Mouse (Mus musculus) hematopoietic multipotent progenitor cell, adult 10-12 weeks (in vitro differentiated cells): Measurements from ENCODE around the gene Slc35b2. TPM values are rescaled to one million over a fixed set of nuclear protein-coding genes. Genes with fewer than 3 reads are reported as not detected.

Experiments
- polyA plus RNA-seq: library from polyadenylated mRNA; stranded (reverse); fragments of >175 nt; gene quantifications from 2 replicates; pipeline ENCODE4 v1.2.3, GENCODE M21; 2012; ENCODE audit warnings: low replicate concordance

The Slc35b2 gene
- 25.5 and 43.0 TPM in 2 replicates for polyA plus RNA-seq

DNA sequence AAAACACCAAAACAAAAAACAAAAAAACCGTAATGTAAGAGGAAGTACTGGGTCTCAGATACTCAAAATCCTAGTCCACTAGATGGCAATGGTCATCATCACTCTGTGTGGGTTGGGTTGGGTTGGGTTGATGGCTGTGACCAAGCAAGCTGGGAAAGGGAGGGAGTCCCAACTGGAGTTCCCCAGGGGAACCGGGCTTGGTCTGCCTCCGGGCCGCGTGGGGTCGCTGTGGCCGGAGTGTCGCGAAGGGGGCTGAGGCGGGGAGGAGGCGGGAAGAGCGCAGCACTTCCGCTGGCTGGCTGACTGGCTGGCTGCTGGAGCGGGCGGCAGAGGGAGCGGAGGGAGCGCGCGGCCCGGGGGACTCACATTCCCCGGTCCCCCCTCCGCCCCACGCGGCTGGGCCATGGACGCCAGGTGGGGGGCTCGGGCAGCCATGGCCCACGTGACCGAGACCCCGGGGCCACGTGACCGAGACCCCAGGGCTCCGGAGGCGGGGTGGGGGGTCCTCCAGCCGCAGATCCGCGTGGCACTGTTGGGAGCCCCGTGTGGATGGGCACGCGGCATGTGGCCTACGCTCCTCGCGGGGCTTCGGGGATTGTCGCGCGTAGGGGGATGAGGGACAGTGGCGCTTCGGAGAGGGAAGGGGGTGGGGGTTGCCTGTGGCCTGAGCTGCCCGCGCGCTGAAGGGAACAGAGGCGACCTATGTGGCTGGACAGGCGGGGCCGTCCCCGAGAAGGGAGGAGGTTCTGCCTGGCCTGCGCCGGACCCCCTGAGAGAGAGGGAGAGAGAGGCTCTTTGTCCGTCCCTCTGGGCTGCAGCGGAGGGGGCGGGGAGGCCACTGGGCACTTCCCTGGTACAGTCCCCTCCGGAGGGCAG is at the start of gene Slc35b2:
TSS of gene Slc35b2 (plus strand) at position 220 of the 876 bp plus-strand sequence.

DNA sequence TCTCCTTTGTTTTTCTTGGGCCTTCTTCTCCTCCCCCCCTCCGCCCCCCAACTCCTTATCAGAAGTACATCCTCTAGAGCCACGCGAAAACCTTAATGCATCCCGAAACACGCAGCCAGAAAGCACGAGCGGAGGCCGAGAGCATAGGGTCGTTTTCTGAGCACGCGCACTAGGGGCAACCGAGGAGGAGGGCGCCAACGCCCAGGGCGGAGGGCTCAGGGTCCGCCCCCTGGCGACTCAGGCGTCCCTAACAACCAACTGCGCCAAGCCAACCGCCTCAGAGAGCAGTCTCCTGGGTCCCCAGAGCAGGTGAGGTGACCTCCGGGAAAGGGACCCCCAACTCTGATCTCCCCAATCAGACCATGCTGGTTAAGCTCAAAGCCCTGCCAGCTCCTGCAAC is 40.4 kb upstream of the Slc35b2 start, which contains the start of gene Tcte1:
TSS of gene Tcte1 (plus strand) at position 172 of the 400 bp plus-strand sequence.

DNA sequence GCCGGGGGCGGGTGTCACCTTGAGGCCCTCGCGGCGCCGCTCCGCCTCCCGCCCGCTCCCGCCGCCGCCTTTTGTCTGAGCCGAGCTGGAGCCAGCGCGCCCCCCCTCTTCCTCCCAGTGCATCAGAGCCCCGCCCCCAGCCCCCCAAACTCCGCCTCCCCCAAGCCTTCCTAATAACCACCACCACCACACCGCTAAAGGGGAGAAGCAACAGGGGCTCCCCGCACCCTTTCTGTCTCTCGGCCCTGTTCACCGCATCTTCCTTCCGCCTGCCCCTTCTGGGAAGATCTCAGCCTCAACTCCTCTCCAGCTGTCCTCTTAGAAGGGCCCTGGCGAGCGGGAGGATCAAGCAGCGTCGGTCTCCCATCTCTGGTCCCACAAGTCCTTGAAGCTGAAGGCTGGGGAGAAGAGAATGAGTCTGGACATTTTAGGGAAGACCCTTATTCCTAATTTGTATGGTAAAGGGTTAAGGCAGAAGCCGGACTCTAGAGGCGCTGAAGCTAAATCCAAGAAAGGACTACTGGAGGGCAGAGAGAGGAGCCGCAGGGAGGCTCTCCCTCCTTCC is 14.0 kb upstream of the Slc35b2 start, which contains the start of gene Tmem151b:
TSS of gene Tmem151b (minus strand) at position 61 of the 565 bp plus-strand sequence.

DNA sequence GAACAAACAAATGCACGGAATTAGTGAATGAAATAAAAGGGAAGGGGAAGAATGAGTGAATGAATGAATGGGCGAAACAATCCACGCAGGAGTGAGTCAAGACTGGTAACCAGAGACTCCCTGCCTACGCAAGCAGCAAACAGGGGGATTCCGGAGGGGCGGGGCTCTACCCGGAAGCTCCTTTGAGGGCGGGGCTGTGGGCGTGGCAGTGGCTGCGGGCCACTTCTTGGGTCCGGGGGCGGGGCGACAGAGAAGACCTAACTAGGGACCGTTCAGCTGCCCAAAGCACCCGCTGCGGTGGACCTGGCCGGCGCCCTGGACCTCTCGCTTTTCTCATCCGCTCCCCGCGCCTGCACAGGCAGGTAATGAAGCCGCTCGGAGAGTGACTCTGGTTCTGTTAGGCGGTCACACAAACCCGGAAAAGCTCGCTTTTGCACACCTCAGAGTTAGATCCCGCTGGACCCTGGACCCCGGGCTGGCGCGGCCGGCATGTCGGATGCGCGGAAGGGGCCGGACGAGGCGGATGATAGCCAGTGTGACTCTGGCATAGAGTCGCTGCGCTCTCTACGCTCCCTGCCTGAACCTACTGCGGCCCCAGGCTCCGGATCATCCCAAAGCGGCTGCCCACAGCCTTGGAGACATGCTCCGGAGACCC is 8.1 kb upstream of the Slc35b2 start, which contains the start of gene Nfkbie:
TSS of gene Nfkbie (plus strand) at position 252 of the 655 bp plus-strand sequence.

DNA sequence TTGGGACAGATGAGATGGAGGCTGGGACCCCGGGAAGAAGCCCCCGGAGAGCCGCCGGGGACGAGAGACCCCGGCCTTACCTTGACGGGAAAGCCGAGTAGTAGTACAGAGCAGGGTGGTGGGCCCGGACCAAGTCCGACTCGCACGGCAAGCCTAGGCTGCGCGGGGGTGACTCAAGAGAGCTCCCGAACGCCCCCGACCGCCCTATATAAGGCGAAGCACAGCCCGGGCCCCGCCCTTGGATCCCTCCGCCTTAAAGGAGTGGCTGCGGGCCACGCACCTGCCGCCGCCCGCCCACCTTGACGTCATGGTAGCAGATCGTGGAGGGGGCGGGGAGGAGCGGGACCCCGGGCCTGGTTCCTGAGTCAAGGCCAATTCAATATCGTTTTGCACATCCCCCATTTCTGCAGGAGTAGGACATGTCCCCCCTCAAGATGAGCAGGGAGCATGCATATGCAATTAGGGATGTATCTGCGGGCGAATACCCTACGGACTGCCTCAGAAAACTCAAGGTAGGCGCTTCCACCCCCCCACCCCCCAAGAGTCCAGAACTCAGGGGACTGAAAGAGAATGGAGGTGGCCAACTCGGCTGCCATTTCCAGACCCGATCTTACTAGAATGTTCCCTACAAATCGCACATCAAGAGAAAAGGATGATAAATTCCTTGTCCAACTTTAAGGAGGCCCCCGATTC is 9.6 kb downstream of the Slc35b2 start, which contains the start of gene Hsp90ab1:
TSS of gene Hsp90ab1 (minus strand) at position 185 of the 693 bp plus-strand sequence.

DNA sequence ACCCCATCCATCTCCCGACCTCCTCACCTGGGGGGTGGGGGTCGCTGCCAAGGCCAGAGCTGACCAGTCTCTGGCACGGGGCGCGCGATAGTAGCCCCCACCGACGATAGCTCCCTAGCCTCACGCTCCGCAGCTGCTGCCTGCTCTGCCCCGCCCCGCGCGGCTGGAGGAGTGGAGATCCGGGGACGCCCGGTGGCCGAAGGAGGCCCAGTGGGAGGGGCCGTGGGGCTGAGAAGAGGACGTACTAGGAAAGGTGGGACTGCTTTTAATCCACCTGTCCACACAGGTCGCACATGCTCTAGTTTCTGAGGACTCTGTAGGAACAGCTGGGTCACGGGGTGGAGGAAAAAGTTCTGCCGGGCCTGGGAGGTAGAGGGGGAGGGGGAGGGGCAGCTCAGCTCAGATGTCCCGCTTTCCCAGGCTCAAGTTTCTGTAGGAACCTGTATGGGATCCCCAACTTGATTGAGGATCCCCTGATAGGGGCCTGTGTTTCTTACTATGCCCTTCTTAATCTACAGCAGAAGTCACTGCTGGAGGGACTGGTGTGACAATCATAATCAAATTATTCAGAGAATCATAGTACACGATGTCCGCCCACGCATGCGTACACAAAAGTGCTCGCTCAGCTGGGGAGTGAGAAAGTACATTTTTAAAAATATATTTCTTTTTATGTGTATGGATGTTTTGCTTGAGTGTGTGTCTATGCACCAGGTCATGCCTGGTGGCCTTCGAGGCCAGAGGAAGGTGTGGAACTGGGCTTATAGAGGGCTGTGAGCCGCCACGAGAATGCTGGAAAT is 36.0 kb downstream of the Slc35b2 start, which contains the start of gene Slc29a1:
TSS of gene Slc29a1 (minus strand) at position 161 of the 797 bp plus-strand sequence.

DNA sequence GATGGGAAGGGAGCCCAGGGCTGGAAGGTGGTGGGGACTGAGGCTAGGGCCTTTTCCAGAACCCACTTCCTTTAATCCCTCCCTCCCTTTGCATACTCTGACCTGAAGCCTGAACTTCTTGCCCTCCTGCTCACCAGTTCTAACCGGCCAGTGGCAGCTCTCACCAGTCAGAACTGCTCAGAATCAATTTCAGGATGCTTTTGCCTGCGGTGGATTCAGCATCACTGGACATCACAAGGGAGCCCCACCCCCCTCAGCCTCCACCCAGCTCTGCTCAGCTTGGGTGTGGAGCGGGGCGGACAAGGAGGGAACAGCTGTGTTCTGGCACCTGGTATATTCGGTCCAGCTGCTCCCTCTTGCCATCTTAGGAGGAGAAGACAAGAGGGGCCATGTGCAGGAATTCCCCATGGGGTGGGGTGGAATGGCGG is 38.2 kb downstream of the Slc35b2 start, which contains the start of gene Mymx:
TSS of gene Mymx (minus strand) at position 226 of the 428 bp plus-strand sequence.

Other genes starting within 250 kb of the Slc35b2 start
- 5.6 and 8.9 TPM in 2 replicates for gene Cdc5l, start 130.1 kb upstream of the Slc35b2 start, polyA plus RNA-seq
- not detected in 2 replicates for gene Spats1, start 88.5 kb upstream of the Slc35b2 start, polyA plus RNA-seq
- gene Aars2, start 57.0 kb upstream of the Slc35b2 start, polyA plus RNA-seq, result 13.3 and 22.1 TPM in 2 replicates
- gene Tcte1, start 40.4 kb upstream of the Slc35b2 start, polyA plus RNA-seq, result 0.15 TPM in 2 replicates
- gene Tmem151b, start 14.2 kb upstream of the Slc35b2 start, polyA plus RNA-seq, result 0.95 and 2.6 TPM in 2 replicates
- gene Nfkbie, start 8.2 kb upstream of the Slc35b2 start, polyA plus RNA-seq, result 89.5 and 118 TPM in 2 replicates
- 80.2 and 419 TPM in 2 replicates for gene Hsp90ab1, start 9.4 kb downstream of the Slc35b2 start, polyA plus RNA-seq
- gene Slc29a1, start 35.7 kb downstream of the Slc35b2 start, polyA plus RNA-seq, result 30.9 and 141 TPM in 2 replicates
- gene Mymx, start 38.2 kb downstream of the Slc35b2 start, polyA plus RNA-seq, result not detected in 2 replicates
- not detected in 2 replicates for gene Capn11, start 95.5 kb downstream of the Slc35b2 start, polyA plus RNA-seq
- gene Mrpl14, start 122.4 kb downstream of the Slc35b2 start, polyA plus RNA-seq, result 114 and 181 TPM in 2 replicates
- 14.0 and 27.5 TPM in 2 replicates for gene Tmem63b, start 123.0 kb downstream of the Slc35b2 start, polyA plus RNA-seq
- gene 1600014C23Rik, start 170.0 kb downstream of the Slc35b2 start, polyA plus RNA-seq, result not detected in 2 replicates